Comparison of ENCODE assay signal across 27 mouse cellular contexts in genomic region chr9:22484562-22485308, GRCm38 (mm10). TPM values are rescaled to one million over a fixed set of nuclear protein-coding genes. Genes with fewer than 3 reads are reported as not detected.
A peak's percentile ranks its signal among the peaks of the same experiment; 100 is the strongest.
DNase-seq lines count a peak whose midpoint lies in the region; ATAC-seq and TF ChIP-seq lines count a peak whose summit lies in the region.
"Had no signal": no experiment of that assay in that cellular context is flagged by ENCODE, and none has a peak within 500 bp of the region (broad histone marks: within the 10 kb centered on the region; RNA-seq: fewer than 3 reads in every experiment).

No protein-coding gene starts in this region.

- ATAC-seq in inflammation-experienced regulatory T-cells, adult 6 months = no peak
- ATAC-seq: forebrain, postnatal 0 days; midbrain, embryonic 16.5 days had no signal

- no peak overlapping the region for H3K9ac ChIP-seq in liver, adult 2 months (ENCODE audit: low read depth, low read length)
- no peak overlapping the region for H3K9ac ChIP-seq in MEL (ENCODE audit: control insufficient read depth, low read depth, low read length, poor library complexity, severe bottlenecking)
- H3K9ac ChIP-seq: embryonic facial prominence, embryonic 12.5 days; forebrain, postnatal 0 days; hindbrain, embryonic 12.5 days; limb, embryonic 12.5 days; liver, embryonic 15.5 days had no signal

- H3K79me2 ChIP-seq in liver, adult 2 months (ENCODE audit: control insufficient read depth, insufficient read depth, low read length) = no peaks in the 10 kb centered on the region
- no peaks in the 10 kb centered on the region for H3K79me2 ChIP-seq in MEL (ENCODE audit: control insufficient read depth, insufficient read depth, low read length, poor library complexity)

- H3K27me3 ChIP-seq in liver, adult 2 months (ENCODE audit: control insufficient read depth, insufficient read depth, low read length) = no peaks in the 10 kb centered on the region
- no peaks in the 10 kb centered on the region for H3K27me3 ChIP-seq in MEL (ENCODE audit: control insufficient read depth in 1 of 2, insufficient read depth in 2 of 2, low read length in 2 of 2)
- H3K27me3 ChIP-seq in testis, adult 2 months (ENCODE audit: control insufficient read depth, insufficient read depth, low read length) = no peaks in the 10 kb centered on the region
- H3K27me3 ChIP-seq: embryonic facial prominence, embryonic 12.5 days; hindbrain, embryonic 12.5 days; limb, embryonic 12.5 days; liver, embryonic 15.5 days had no signal

- TF ChIP-seq EP300 in MEL (IDR thresholded peaks at IDR 0.05; ENCODE audit: low read depth in 1 of 2, low read length in 2 of 2) = no peak

- no peak overlapping the region for H3K4me3 ChIP-seq in liver, adult 2 months (ENCODE audit: insufficient read depth, low read depth, low read length)
- H3K4me3 ChIP-seq in MEL (ENCODE audit: control insufficient read depth in 1 of 2, insufficient read depth in 1 of 2, low read depth in 2 of 2, low read length in 2 of 2) = no peak overlapping the region
- no peak overlapping the region for H3K4me3 ChIP-seq in testis, adult 2 months (ENCODE audit: control insufficient read depth, low read depth, low read length)
- H3K4me3 ChIP-seq: embryonic facial prominence, embryonic 12.5 days; gastrocnemius, adult 2 months; hindbrain, embryonic 12.5 days; limb, embryonic 12.5 days; liver, embryonic 15.5 days had no signal

- no peak for TF ChIP-seq POLR2A in liver, adult 2 months (IDR thresholded peaks at IDR 0.05; ENCODE audit: extremely low read depth, insufficient read depth, low read length)
- no peak for TF ChIP-seq POLR2A in MEL (IDR thresholded peaks at IDR 0.05; ENCODE audit: control insufficient read depth in 1 of 2, insufficient read depth in 1 of 2, low read depth in 1 of 2, low read length in 2 of 2, poor library complexity in 1 of 2)
- no peak for TF ChIP-seq POLR2A in testis, adult 2 months (IDR thresholded peaks at IDR 0.05; ENCODE audit: control insufficient read depth, low read depth, low read length)

- no peak for TF ChIP-seq CTCF in liver, adult 2 months (IDR thresholded peaks at IDR 0.05; ENCODE audit: low read depth, low read length)
- TF ChIP-seq CTCF in MEL (IDR thresholded peaks at IDR 0.05 in 2 of 3, conservative IDR thresholded peaks at IDR 0.05 in 1 of 3; ENCODE audit: control insufficient read depth in 1 of 3, insufficient read depth in 1 of 3, low read depth in 2 of 3, low read length in 3 of 3, poor library complexity in 1 of 3, severe bottlenecking in 1 of 3) = no peak
- TF ChIP-seq CTCF in testis, adult 2 months (IDR thresholded peaks at IDR 0.05; ENCODE audit: control insufficient read depth, insufficient read depth, insufficient replicate concordance, low read depth, low read length) = no peak

- H3K9me3 ChIP-seq in MEL (replicated peaks; ENCODE audit: insufficient read depth, low read length) = no peaks in the 10 kb centered on the region
- H3K9me3 ChIP-seq: embryonic facial prominence, embryonic 12.5 days; hindbrain, embryonic 12.5 days; limb, embryonic 12.5 days; liver, embryonic 15.5 days had no signal

- no peak overlapping the region for H3K27ac ChIP-seq in liver, adult 2 months (replicated peaks; ENCODE audit: insufficient read depth, low read depth, low read length)
- no peak overlapping the region for H3K27ac ChIP-seq in MEL (ENCODE audit: control insufficient read depth, low read depth, low read length)
- H3K27ac ChIP-seq in testis, adult 2 months (ENCODE audit: control insufficient read depth, insufficient read depth, low read depth, low read length) = peak overlapping the region; percentile 77
- H3K27ac ChIP-seq: embryonic facial prominence, embryonic 12.5 days; gastrocnemius, adult 2 months; hindbrain, embryonic 12.5 days; limb, embryonic 12.5 days; liver, embryonic 15.5 days had no signal

- peak; percentile 33 for DNase-seq in liver, adult 2 months (ENCODE audit: extremely low read depth, low read depth, low spot score)
- DNase-seq in liver = no peak
- no peak for DNase-seq in MEL (ENCODE audit: low read depth, low spot score)
- DNase-seq in lung, postnatal 25 days (ENCODE audit: low spot score) = peak; percentile 59
- no peak for DNase-seq in adrenal gland, postnatal 36 days
- DNase-seq in left cerebral cortex, adult 11 months (ENCODE audit: low spot score) = no peak
- DNase-seq: adrenal gland, postnatal 25 days; cerebellum, adult 8-10 months; forebrain, postnatal 0 days; gastrocnemius, adult 2 months; spleen, adult 18-20 months; thymus, postnatal 4 days had no signal

- H3K4me1 ChIP-seq in liver, adult 2 months (ENCODE audit: control insufficient read depth, insufficient read depth, low read length) = no peaks in the 10 kb centered on the region
- H3K4me1 ChIP-seq in MEL (ENCODE audit: control insufficient read depth in 1 of 2, insufficient read depth in 2 of 2, low read length in 2 of 2) = peaks cover 0 to 8% of the 10 kb centered on the region in 2 experiments; a peak in 1 of 4 replicates
- no peaks in the 10 kb centered on the region; the same call in none of the 2 replicates for H3K4me1 ChIP-seq in testis, adult 2 months (ENCODE audit: control insufficient read depth, insufficient read depth, low read length)
- H3K4me1 ChIP-seq: embryonic facial prominence, embryonic 12.5 days; hindbrain, embryonic 12.5 days; liver, embryonic 15.5 days had no signal

- no peak for TF ChIP-seq RAD21 in MEL (IDR thresholded peaks at IDR 0.05; ENCODE audit: low read depth, low read length)

- 63% methylated on average over 12 of the region's 12 CpGs for WGBS in liver, adult 2 months

- H3K36me3 ChIP-seq in liver, adult 2 months (ENCODE audit: control insufficient read depth, insufficient read depth, low read length) = no peaks in the 10 kb centered on the region
- no peaks in the 10 kb centered on the region; a peak in 1 of 4 replicates for H3K36me3 ChIP-seq in MEL (ENCODE audit: control insufficient read depth in 1 of 2, insufficient read depth in 2 of 2, low read length in 2 of 2)
- H3K36me3 ChIP-seq in testis, adult 2 months (ENCODE audit: control insufficient read depth, insufficient read depth, low read length) = 0 out of 2 replicates have a peak, but pooled peaks cover 1% of the 10 kb centered on the region
- H3K36me3 ChIP-seq: embryonic facial prominence, embryonic 12.5 days; hindbrain, embryonic 12.5 days; limb, embryonic 12.5 days; liver, embryonic 15.5 days had no signal

TF ChIP-seq in MEL, 35 proteins besides CTCF, POLR2A, EP300 and RAD21:
- TF ChIP-seq CHD1 (IDR thresholded peaks at IDR 0.05; ENCODE audit: low read depth, low read length) = no peak
- 0 out of 2 replicates have a peak, but pooled peaks have one; percentile 4 for TF ChIP-seq ZC3H11A (IDR thresholded peaks at IDR 0.05; ENCODE audit: low read depth, low read length)

RNA-seq across cellular contexts. Expression of gene Bbs9, which starts 9.2 kb away (rescaled TPM):
- 7.2 and 8.0 TPM in 2 replicates for total RNA-seq in liver, adult 2 months (2014; rRNA removed)
- 2.7 and 3.3 TPM in 2 replicates for polyA plus RNA-seq in liver, adult 2 months (2012; rRNA removed)
- 15.1 and 18.5 TPM in 2 replicates for total RNA-seq in MEL (2012; rRNA removed)
- 10 to 100 TPM in 1 of 2 experiments, not detected in 1; 19.5 TPM for polyA plus RNA-seq in MEL (2012; ENCODE audit: insufficient read depth in 1 of 2, insufficient read length in 2 of 2, low read depth in 1 of 2, low replicate concordance in 2 of 2, missing spikeins in 1 of 2)
- polyA plus RNA-seq in testis, adult 2 months (2012; rRNA removed) = 49.7 and 55.3 TPM in 2 replicates
- 10 to 100 TPM; 13.2 to 13.4 TPM for total RNA-seq in adrenal gland, postnatal 36 days (2021)
- polyA plus RNA-seq in inflammation-experienced regulatory T-cells, adult 6 months (2017; shearing (Covaris generic)) = 10 to 100 TPM in 2 of 3 experiments, 1 to 10 TPM in 1; 9.0 to 16.0 (median 12.0) TPM

RNA-seq across cellular contexts. Expression of gene Rp9, which starts 15.2 kb away (rescaled TPM):
- 47.1 and 53.7 TPM in 2 replicates for total RNA-seq in liver, adult 2 months (2014; rRNA removed)
- polyA plus RNA-seq in liver, adult 2 months (2012; rRNA removed) = 58.1 and 66.7 TPM in 2 replicates
- total RNA-seq in MEL (2012; rRNA removed) = 334 and 405 TPM in 2 replicates
- 100 to 1,000 TPM; 225 to 417 TPM for polyA plus RNA-seq in MEL (2012; ENCODE audit: insufficient read depth in 1 of 2, insufficient read length in 2 of 2, low read depth in 1 of 2, low replicate concordance in 2 of 2, missing spikeins in 1 of 2)
- polyA plus RNA-seq in testis, adult 2 months (2012; rRNA removed) = 96.7 and 131 TPM in 2 replicates
- 10 to 100 TPM; 29.0 to 42.6 TPM for total RNA-seq in adrenal gland, postnatal 36 days (2021)
- 10 to 100 TPM; 19.6 to 37.9 (median 37.9) TPM for polyA plus RNA-seq in inflammation-experienced regulatory T-cells, adult 6 months (2017; shearing (Covaris generic))

RNA-seq across cellular contexts. Expression of gene Gm17545, which starts 30.6 kb away (rescaled TPM):
- not detected in 2 replicates for total RNA-seq in liver, adult 2 months (2014; rRNA removed)
- not detected in 2 replicates for polyA plus RNA-seq in liver, adult 2 months (2012; rRNA removed)
- total RNA-seq in MEL (2012; rRNA removed) = not detected in 2 replicates
- not detected for polyA plus RNA-seq in MEL (2012; ENCODE audit: insufficient read depth in 1 of 2, insufficient read length in 2 of 2, low read depth in 1 of 2, low replicate concordance in 2 of 2, missing spikeins in 1 of 2)
- not detected in 2 replicates for polyA plus RNA-seq in testis, adult 2 months (2012; rRNA removed)
- not detected for total RNA-seq in adrenal gland, postnatal 36 days (2021)
- not detected for polyA plus RNA-seq in inflammation-experienced regulatory T-cells, adult 6 months (2017; shearing (Covaris generic))
- total RNA-seq: adrenal gland, postnatal 25 days; forebrain, postnatal 0 days; gastrocnemius, adult 2 months; granulocyte monocyte progenitor cell, adult 5-6 weeks; left cerebral cortex, adult 8-10 months; megakaryocyte-erythroid progenitor cell, adult 5-6 weeks had no signal
- polyA plus RNA-seq: cortical plate, adult 2 months; embryonic facial prominence, embryonic 12.5 days; forebrain, postnatal 0 days; heart, postnatal 0 days; hindbrain, embryonic 12.5 days; intestine, embryonic 14.5 days; kidney, embryonic 16.5 days; limb, embryonic 12.5 days; liver, embryonic 15.5 days; midbrain, embryonic 16.5 days; stomach, embryonic 14.5 days had no signal

Comparison
In these comparisons a context has a peak if more than half of its experiments do, and no peak if none do; other contexts are left out.
1. DNase-seq: peak in liver, adult 2 months (single experiment) and lung, postnatal 25 days (single experiment); none in liver (single experiment), MEL (single experiment), adrenal gland, postnatal 36 days (0 of 2) and left cerebral cortex, adult 11 months (single experiment).